Mouse (Mus musculus) adrenal gland, adult 2 months (tissue): ENCODE results near the gene Rhox4b. TPM values are rescaled to one million over a fixed set of nuclear protein-coding genes. Genes with fewer than 3 reads are reported as not detected.
"Not testable (repeated sequence)": the region's sequence is repeated elsewhere in the genome, so short reads cannot be mapped to it uniquely, and the experiment has no call there.

Experiments used
- DNase-seq: peaks from one replicate; pipeline ENCODE4 v3.0.0; 2021
- long read RNA-seq: library from polyadenylated mRNA; stranded (forward); transcript quantifications from one replicate; pipeline ENCODE4 v2.0.0, GENCODE M21; 2021
- polyA plus RNA-seq: library from polyadenylated mRNA; depleted of rRNA; stranded (reverse); fragments of >200 nt; gene quantifications from 2 replicates; pipeline ENCODE4 v1.2.3, GENCODE M21; 2012; rRNA removed
- total RNA-seq, 2 experiments: library from RNA; stranded (reverse); gene quantifications; 2 replicates each; pipeline ENCODE4 v1.2.3; 2021

The Rhox4b gene
- total RNA-seq (not detected), polyA plus RNA-seq (not detected in 2 replicates)
- long read RNA-seq, result 0 reads

DNA sequence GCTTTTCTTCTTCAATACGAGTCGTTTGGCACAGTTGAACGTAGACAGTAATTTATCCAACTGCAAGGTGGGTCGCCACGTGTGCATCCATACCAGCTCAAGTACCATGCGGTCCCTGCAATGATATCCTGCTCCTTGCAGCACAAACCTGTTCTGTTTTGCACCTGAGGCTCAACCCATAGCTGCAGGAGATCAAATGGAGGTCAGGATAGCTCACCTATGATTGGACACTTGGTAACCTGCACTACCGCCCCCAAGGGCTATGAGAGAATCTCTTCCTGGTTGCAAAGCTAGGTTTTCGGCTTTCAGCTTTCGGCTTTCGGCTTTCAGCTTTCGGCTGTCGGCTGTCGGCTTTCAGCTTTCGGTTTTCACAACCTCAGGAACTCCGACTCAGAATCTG is at the start of gene Rhox4b:
Gene Rhox4b, plus strand, starts transcription at position 301 of the 400 bp plus-strand sequence.
- not testable (repeated sequence) for DNase-seq

DNA sequence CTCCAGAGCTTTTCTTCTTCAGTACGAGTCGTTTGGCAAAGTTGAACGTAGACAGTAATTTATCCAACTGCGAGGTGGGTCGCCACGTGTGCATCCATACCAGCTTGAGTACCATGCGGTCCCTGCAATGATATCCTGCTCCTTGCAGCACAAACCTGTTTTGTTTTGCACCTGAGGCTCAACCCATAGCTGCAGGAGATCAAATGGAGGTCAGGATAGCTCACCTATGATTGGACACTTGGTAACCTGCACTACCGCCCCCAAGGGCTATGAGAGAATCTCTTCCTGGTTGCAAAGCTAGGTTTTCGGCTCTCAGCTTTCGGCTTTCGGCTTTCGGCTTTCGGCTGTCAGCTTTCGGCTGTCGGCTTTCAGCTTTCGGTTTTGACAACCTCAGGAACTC is 41.7 kb upstream of the Rhox4b start, which contains the start of gene Rhox4a2:
Gene Rhox4a2, plus strand, starts transcription at position 301 of the 400 bp plus-strand sequence.
- DNase-seq, result not testable (repeated sequence)

DNA sequence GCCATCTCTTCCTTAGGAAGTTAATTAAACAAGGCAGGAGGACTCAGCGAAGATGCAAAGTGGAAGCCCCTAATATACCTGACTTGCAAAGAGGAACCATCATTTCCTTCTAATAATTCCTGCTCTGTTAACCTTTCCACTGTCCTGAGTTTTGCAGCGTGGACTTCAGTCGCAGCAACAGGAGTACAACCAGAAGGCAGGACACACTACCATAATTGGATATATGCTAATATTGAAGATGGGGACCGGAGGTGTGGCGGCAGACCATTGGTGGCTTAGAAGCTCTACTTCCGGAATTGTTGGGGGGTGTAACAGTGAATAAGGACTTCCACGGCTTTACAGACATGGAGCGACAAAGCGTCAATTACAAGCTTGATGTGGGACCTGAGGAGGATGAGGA is 20.5 kb upstream of the Rhox4b start, which contains the start of gene Rhox2b:
Gene Rhox2b, plus strand, starts transcription at position 301 of the 400 bp plus-strand sequence.
- not testable (repeated sequence) for DNase-seq

DNA sequence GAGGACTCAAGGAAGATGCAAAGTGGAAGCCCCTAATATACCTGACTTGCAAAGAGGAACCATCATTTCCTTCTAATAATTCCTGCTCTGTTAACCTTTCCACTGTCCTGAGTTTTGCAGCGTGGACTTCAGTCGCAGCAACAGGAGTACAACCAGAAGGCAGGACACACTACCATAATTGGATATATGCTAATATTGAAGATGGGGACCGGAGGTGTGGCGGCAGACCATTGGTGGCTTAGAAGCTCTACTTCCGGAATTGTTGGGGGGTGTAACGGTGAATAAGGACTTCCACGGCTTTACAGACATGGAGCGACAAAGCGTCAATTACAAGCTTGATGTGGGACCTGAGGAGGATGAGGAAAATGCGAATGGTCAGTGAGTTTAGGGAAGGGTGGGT is 21.1 kb downstream of the Rhox4b start, which contains the start of gene Rhox2c:
Gene Rhox2c, plus strand, starts transcription at position 301 of the 400 bp plus-strand sequence.
- not testable (repeated sequence) for DNase-seq

DNA sequence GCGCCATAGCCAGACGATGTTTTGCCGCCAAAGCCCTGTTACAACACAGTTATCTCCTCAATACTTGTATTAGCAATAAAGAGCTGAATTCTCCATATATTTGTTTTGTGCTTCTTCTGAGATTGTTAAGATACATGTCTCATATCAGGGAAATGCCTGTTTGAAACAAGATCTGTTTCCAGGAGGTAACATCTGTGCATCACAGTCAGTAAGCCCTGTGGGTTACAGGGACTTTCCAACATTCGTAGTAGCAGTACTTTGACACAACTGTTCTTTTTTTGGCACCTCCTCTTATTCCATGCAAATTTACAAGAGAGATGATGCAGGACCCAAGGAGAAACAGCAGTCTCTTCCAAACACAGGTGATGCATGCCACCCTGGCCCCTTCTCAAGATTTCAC is 26.0 kb downstream of the Rhox4b start, which contains the start of gene Rhox3c:
Gene Rhox3c, plus strand, starts transcription at position 301 of the 400 bp plus-strand sequence.
- not testable (repeated sequence) for DNase-seq

DNA sequence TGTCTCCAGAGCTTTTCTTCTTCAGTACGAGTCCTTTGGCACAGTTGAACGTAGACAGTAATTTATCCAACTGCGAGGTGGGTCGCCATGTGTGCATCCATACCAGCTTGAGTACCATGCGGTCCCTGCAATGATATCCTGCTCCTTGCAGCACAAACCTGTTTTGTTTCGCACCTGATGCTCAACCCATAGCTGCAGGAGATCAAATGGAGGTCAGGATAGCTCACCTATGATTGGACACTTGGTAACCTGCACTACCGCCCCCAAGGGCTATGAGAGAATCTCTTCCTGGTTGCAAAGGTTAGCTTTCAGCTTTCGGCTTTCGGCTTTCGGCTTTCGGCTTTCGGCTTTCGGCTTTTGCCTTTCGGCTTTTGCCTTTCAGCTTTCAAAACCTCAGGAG is 47.7 kb downstream of the Rhox4b start, which contains the start of gene Rhox4c:
Gene Rhox4c, plus strand, starts transcription at position 301 of the 400 bp plus-strand sequence.
- DNase-seq, result not testable (repeated sequence)

Other genes starting within 250 kb of the Rhox4b start
- gene Ndufa1, start 241.3 kb upstream of the Rhox4b start, total RNA-seq, result 100 to 1,000 TPM; 364 to 574 TPM
- 83.7 and 84.5 TPM in 2 replicates for gene Ndufa1, start 241.3 kb upstream of the Rhox4b start, polyA plus RNA-seq
- 1 to 10 TPM; 3.1 to 5.3 TPM for gene Rnf113a1, start 241.2 kb upstream of the Rhox4b start, total RNA-seq
- 1.4 and 1.8 TPM in 2 replicates for gene Rnf113a1, start 241.2 kb upstream of the Rhox4b start, polyA plus RNA-seq
- not detected for gene Gm9, start 221.5 kb upstream of the Rhox4b start, total RNA-seq
- gene Gm9, start 221.5 kb upstream of the Rhox4b start, polyA plus RNA-seq, result not detected in 2 replicates
- gene Rhox1, start 210.2 kb upstream of the Rhox4b start, total RNA-seq, result not detected
- gene Rhox1, start 210.2 kb upstream of the Rhox4b start, polyA plus RNA-seq, result not detected in 2 replicates
- gene Rhox2a, start 187.5 kb upstream of the Rhox4b start, total RNA-seq, result not detected
- not detected in 2 replicates for gene Rhox2a, start 187.5 kb upstream of the Rhox4b start, polyA plus RNA-seq
- gene Rhox3a, start 182.6 kb upstream of the Rhox4b start, total RNA-seq, result not detected
- not detected in 2 replicates for gene Rhox3a, start 182.6 kb upstream of the Rhox4b start, polyA plus RNA-seq
- gene Rhox4a, start 167.2 kb upstream of the Rhox4b start, total RNA-seq, result not detected
- gene Rhox4a, start 167.2 kb upstream of the Rhox4b start, polyA plus RNA-seq, result not detected in 2 replicates
- gene Rhox3a2, start 52.5 kb upstream of the Rhox4b start, total RNA-seq, result not detected
- not detected in 2 replicates for gene Rhox3a2, start 52.5 kb upstream of the Rhox4b start, polyA plus RNA-seq
- gene Rhox4a2, start 41.6 kb upstream of the Rhox4b start, total RNA-seq, result not detected
- gene Rhox4a2, start 41.6 kb upstream of the Rhox4b start, polyA plus RNA-seq, result not detected in 2 replicates
- gene Rhox2b, start 20.4 kb upstream of the Rhox4b start, total RNA-seq, result not detected
- not detected in 2 replicates for gene Rhox2b, start 20.4 kb upstream of the Rhox4b start, polyA plus RNA-seq
- not detected for gene Rhox2c, start 21.2 kb downstream of the Rhox4b start, total RNA-seq
- gene Rhox2c, start 21.2 kb downstream of the Rhox4b start, polyA plus RNA-seq, result not detected in 2 replicates
- not detected for gene Rhox3c, start 26.1 kb downstream of the Rhox4b start, total RNA-seq
- gene Rhox3c, start 26.1 kb downstream of the Rhox4b start, polyA plus RNA-seq, result not detected in 2 replicates
- gene Rhox4c, start 47.8 kb downstream of the Rhox4b start, total RNA-seq, result not detected
- not detected in 2 replicates for gene Rhox4c, start 47.8 kb downstream of the Rhox4b start, polyA plus RNA-seq
- gene Rhox2d, start 60.9 kb downstream of the Rhox4b start, total RNA-seq, result not detected
- not detected in 2 replicates for gene Rhox2d, start 60.9 kb downstream of the Rhox4b start, polyA plus RNA-seq
- gene Rhox4d, start 81.9 kb downstream of the Rhox4b start, total RNA-seq, result not detected
- gene Rhox4d, start 81.9 kb downstream of the Rhox4b start, polyA plus RNA-seq, result not detected in 2 replicates
- not detected for gene Rhox2e, start 98.0 kb downstream of the Rhox4b start, total RNA-seq
- gene Rhox2e, start 98.0 kb downstream of the Rhox4b start, polyA plus RNA-seq, result not detected in 2 replicates
- gene Rhox3e, start 109.5 kb downstream of the Rhox4b start, total RNA-seq, result not detected
- gene Rhox3e, start 109.5 kb downstream of the Rhox4b start, polyA plus RNA-seq, result not detected in 2 replicates
- not detected for gene Rhox4e, start 124.9 kb downstream of the Rhox4b start, total RNA-seq
- gene Rhox4e, start 124.9 kb downstream of the Rhox4b start, polyA plus RNA-seq, result not detected in 2 replicates
- gene Rhox2f, start 138.9 kb downstream of the Rhox4b start, total RNA-seq, result not detected
- not detected in 2 replicates for gene Rhox2f, start 138.9 kb downstream of the Rhox4b start, polyA plus RNA-seq
- not detected for gene Rhox3f, start 148.5 kb downstream of the Rhox4b start, total RNA-seq
- not detected in 2 replicates for gene Rhox3f, start 148.5 kb downstream of the Rhox4b start, polyA plus RNA-seq
- gene Rhox4f, start 175.2 kb downstream of the Rhox4b start, total RNA-seq, result not detected
- gene Rhox4f, start 175.2 kb downstream of the Rhox4b start, polyA plus RNA-seq, result not detected in 2 replicates
- gene Rhox3g, start 196.1 kb downstream of the Rhox4b start, total RNA-seq, result not detected
- not detected in 2 replicates for gene Rhox3g, start 196.1 kb downstream of the Rhox4b start, polyA plus RNA-seq
- not detected for gene Rhox2g, start 211.0 kb downstream of the Rhox4b start, total RNA-seq
- not detected in 2 replicates for gene Rhox2g, start 211.0 kb downstream of the Rhox4b start, polyA plus RNA-seq
- not detected for gene Rhox4g, start 218.8 kb downstream of the Rhox4b start, total RNA-seq
- not detected in 2 replicates for gene Rhox4g, start 218.8 kb downstream of the Rhox4b start, polyA plus RNA-seq
- gene Rhox3h, start 236.3 kb downstream of the Rhox4b start, total RNA-seq, result not detected
- not detected in 2 replicates for gene Rhox3h, start 236.3 kb downstream of the Rhox4b start, polyA plus RNA-seq
- gene Rhox2h, start 240.8 kb downstream of the Rhox4b start, total RNA-seq, result not detected
- not detected in 2 replicates for gene Rhox2h, start 240.8 kb downstream of the Rhox4b start, polyA plus RNA-seq